Mouse (Mus musculus) kidney, embryonic 14.5 days (tissue): ENCODE results near the gene Rwdd1. TPM values are rescaled to one million over a fixed set of nuclear protein-coding genes. Genes with fewer than 3 reads are reported as not detected.
A peak's percentile ranks its signal among the peaks of the same experiment; 100 is the strongest.
"Not testable (repeated sequence)": the region's sequence is repeated elsewhere in the genome, so short reads cannot be mapped to it uniquely, and the experiment has no call there.

Experiments used
- ATAC-seq: fragments of 200-750 bp; cut with Nextera tagmentation; 2 replicates; pipeline ENCODE4 v1.8.0; 2017; ENCODE audit warnings: moderate number of reproducible peaks, mild to moderate bottlenecking, moderate TSS enrichment, moderate library complexity; ENCODE audit not compliant: low FRiP score, low TSS enrichment
- H3K27ac ChIP-seq: fragments of 300-500 bp; sonication (generic); 2 replicates; pipeline ENCODE4 v1.5.1; 2014; ENCODE audit warnings: low read depth, mild to moderate bottlenecking, low read length, moderate library complexity, mixed read lengths
- H3K27me3 ChIP-seq: fragments of 300-500 bp; sonication (generic); 2 replicates; pipeline ENCODE4 v1.6.1; 2014; ENCODE audit warnings: mild to moderate bottlenecking, low read length; ENCODE audit not compliant: control insufficient read depth, insufficient read depth
- H3K36me3 ChIP-seq: fragments of 300-500 bp; sonication (generic); 2 replicates; pipeline ENCODE4 v1.6.1; 2014; ENCODE audit warnings: low read length, mixed read lengths; ENCODE audit not compliant: control insufficient read depth, insufficient read depth
- H3K4me1 ChIP-seq: fragments of 300-500 bp; sonication (generic); 2 replicates; pipeline ENCODE4 v1.6.1; 2014; ENCODE audit warnings: low read length, mixed read lengths; ENCODE audit not compliant: control insufficient read depth, insufficient read depth
- H3K4me2 ChIP-seq: fragments of 300-500 bp; sonication (generic); replicated peaks from 2 replicates; pipeline ENCODE4 v1.6.1; 2014; ENCODE audit warnings: low read depth, mild to moderate bottlenecking, low read length
- H3K4me3 ChIP-seq: fragments of 300-500 bp; sonication (generic); 2 replicates; pipeline ENCODE4 v1.5.1; 2014; ENCODE audit warnings: mild to moderate bottlenecking, low read length
- H3K9ac ChIP-seq: fragments of 300-500 bp; sonication (generic); 2 replicates; pipeline ENCODE4 v1.6.1; 2014; ENCODE audit warnings: low read depth, mild to moderate bottlenecking, low read length, moderate library complexity
- H3K9me3 ChIP-seq: fragments of 300-500 bp; sonication (generic); 2 replicates; pipeline ENCODE4 v1.6.1; 2016; ENCODE audit warnings: low read length; ENCODE audit not compliant: control insufficient read depth
- WGBS: fragments of 180-500 bp; shearing (Covaris S2); extraction: QIAGEN DNeasy Blood & Tissue Kit; methylation state at CpG from one replicate; pipeline ENCODE4 v1.1.7; 2014; 5-methylcytosine and 5-hydroxymethylcytosine counted together
- polyA plus RNA-seq: library from polyadenylated mRNA; unstranded; fragments of >200 nt; fragmentation: Nextera tagmentation; extraction: Ambion mirVana; gene quantifications from 2 replicates; pipeline ENCODE4 v1.2.1, GENCODE M21; 2014

Gene Rwdd1
- polyA plus RNA-seq, 1 experiment from 2014 or later, result 145 TPM

DNA sequence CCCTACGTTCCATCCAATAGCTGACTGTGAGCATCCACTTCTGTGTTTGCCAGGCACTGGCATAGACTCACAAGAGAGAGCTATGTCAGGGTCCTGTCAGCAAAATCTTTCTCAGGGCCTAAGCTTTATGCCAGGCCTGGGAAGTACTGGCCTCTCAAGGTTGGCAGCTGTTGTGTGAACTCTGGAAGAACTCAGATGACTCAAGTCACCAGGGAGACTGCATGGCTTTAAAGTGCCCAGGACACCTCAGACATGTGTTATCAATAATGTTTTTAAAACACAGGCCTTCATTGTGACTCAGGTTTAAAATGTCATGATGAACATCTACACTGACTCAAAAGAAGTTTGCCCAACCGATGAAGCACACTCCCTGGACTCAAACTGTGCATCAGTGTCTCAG, 6.2 kb downstream of the Rwdd1 start:
- Histone ChIP-seq H3K9ac (no peak overlapping the region), H3K4me3 (no peak overlapping the region), H3K4me1 (peaks cover 3% of the 10 kb centered on the region), H3K36me3 (peaks cover 7% of the 10 kb centered on the region; the same call in 1 of the 2 replicates), H3K27me3 (no peaks in the 10 kb centered on the region), H3K4me2 (no peak overlapping the region), H3K27ac (no peak overlapping the region), H3K9me3 (no peaks in the 10 kb centered on the region)
- no peak for ATAC-seq
- 90% methylated on average over 2 of the region's 2 CpGs for WGBS

DNA sequence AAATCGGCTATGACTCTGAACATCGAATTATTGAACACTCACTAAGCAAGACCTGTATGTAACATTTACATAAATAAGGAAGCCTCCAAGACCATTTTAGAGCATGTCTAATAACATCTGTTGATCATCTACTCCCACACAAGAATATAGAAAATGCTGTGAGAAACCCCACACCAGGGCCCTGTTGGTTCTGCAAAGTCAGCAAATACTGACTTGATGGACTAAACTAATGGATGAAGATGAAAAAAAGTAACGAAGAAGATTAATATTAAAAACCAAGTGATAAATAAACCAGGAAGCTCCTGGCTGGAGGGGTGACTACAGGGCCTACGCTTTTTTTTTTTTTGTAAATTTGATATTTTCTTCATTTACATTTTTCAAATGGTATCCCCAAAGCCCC, 6.8 kb downstream of the Rwdd1 start:
- Histone ChIP-seq H3K9me3 (no peaks in the 10 kb centered on the region), H3K4me3 (no peak overlapping the region), H3K27ac (no peak overlapping the region), H3K4me2 (no peak overlapping the region), H3K9ac (no peak overlapping the region), H3K4me1 (no peaks in the 10 kb centered on the region), H3K27me3 (no peaks in the 10 kb centered on the region), H3K36me3 (peaks cover 7% of the 10 kb centered on the region; the same call in 1 of the 2 replicates)
- 95% methylated on average over 4 of the region's 4 CpGs for WGBS
- no peak for ATAC-seq

DNA sequence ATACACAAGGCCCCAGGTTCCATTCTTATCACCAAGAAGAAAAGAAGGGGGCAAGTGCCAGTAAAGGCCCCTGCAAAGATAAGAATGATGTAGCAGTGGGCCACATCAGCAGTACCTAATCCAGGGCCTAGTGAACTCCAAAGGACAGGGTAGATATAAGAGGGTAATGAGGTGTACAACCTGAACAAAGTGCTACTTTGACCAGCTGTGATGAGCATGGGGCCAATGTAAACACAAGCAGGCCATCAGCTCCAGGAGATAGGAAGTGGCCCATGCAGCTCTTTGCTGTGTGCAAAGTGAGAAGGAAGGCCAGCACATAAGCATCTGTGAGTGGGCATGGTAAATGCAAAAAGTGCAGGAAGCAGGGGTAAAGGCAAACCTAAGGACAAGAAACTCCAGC, 21.0 kb downstream of the Rwdd1 start:
- H3K9ac ChIP-seq, result no peak overlapping the region
- no peaks in the 10 kb centered on the region for H3K27me3 ChIP-seq
- H3K27ac ChIP-seq, result no peak overlapping the region
- H3K36me3 ChIP-seq, result peaks cover 62% of the 10 kb centered on the region
- no peak for ATAC-seq
- no peaks in the 10 kb centered on the region for H3K4me1 ChIP-seq
- H3K9me3 ChIP-seq, result no peaks in the 10 kb centered on the region
- no peak overlapping the region for H3K4me3 ChIP-seq
- no peak overlapping the region for H3K4me2 ChIP-seq

DNA sequence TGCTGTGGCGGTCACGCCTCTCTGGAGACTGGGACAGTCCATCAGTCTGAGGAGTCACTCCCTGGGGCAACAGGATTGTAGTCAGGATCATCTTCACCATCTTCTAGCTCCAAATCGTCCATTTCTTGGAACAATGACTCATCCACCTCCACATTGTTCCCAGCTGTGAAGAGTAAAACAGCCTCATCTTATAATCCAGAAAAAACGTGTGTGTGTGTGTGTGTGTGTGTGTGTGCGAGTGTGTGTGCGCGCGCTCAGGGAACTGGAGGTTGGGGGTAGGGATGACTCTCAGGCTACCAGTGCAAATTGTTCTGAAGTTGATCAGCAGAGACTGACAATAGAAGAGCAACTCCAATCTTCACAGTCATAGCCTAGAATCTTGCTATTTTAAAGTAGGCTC, 22.7 kb downstream of the Rwdd1 start:
- ATAC-seq, H3K9me3 ChIP-seq, H3K4me1 ChIP-seq, H3K9ac ChIP-seq, H3K4me3 ChIP-seq, H3K27me3 ChIP-seq, H3K27ac ChIP-seq, H3K4me2 ChIP-seq: not testable (repeated sequence)
- H3K36me3 ChIP-seq, result peaks cover 69% of the 10 kb centered on the region
- 96% methylated on average over 6 of the region's 8 CpGs for WGBS

DNA sequence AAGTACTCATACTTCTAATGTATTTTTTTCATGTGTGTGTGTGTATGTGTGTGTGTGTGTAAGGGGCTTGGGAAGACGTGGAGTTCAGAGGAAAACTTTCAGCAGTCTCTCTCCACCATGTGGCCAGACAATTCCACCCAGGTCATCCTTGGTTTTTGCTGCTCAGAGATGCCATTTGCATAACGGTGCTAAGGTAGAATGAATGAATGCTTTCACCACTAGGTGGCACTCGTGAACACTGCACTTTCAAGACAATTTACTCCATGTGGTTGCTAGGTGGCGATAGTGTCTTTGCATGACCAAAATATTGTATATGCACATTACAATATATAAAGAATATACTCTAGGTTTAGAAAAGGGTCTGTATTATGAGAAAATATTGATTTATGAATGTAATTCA, 32.7 kb downstream of the Rwdd1 start:
- Histone ChIP-seq H3K9me3 (no peaks in the 10 kb centered on the region), H3K36me3 (peaks cover 8% of the 10 kb centered on the region), H3K4me2 (no peak overlapping the region), H3K27me3 (no peaks in the 10 kb centered on the region), H3K4me3 (no peak overlapping the region), H3K9ac (no peak overlapping the region), H3K4me1 (no peaks in the 10 kb centered on the region), H3K27ac (no peak overlapping the region)
- WGBS, result 36% methylated on average over 4 of the region's 4 CpGs
- ATAC-seq, result peak; percentile 71; the same call in 1 of the 2 replicates

DNA sequence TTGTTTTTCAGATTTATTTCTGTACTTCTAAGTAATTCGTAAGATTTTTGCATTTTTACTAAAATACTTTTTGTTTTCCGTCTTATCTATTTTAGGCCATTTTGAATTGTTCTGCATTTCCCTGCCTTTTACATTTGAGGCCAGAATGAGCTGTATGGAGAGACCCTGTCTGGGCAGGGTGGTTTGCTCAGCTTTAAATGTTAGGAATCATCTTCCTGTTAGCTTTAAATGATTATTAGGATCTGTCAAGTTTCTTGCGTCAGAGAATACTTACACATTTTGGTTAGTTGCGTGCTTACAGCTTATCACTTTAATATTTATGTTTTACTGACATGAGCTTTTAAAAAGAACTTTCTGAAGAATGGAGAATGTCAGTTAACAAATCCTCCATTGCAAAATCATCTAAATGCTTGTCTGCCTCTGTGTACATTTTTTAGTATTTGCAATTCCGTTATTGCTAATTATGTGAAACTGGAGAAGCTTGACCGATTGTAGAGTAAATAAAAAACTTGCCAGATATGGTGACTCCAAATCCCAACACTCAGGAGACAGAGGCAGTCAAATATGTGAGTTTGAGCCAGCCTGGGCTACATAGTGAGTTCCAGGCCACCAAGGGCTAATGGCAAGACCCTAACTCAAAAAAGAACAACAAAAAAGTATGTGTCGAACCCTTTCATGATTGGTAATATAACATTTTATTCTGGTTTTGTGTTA, 44.5 kb downstream of the Rwdd1 start:
- Histone ChIP-seq H3K27ac (no peak overlapping the region), H3K4me1 (no peaks in the 10 kb centered on the region), H3K27me3 (no peaks in the 10 kb centered on the region), H3K9ac (no peak overlapping the region), H3K4me3 (no peak overlapping the region), H3K36me3 (no peaks in the 10 kb centered on the region), H3K4me2 (no peak overlapping the region), H3K9me3 (0 out of 2 replicates have a peak, but pooled peaks cover 3% of the 10 kb centered on the region)
- 86% methylated on average over 7 of the region's 7 CpGs for WGBS
- ATAC-seq, result no peak

DNA sequence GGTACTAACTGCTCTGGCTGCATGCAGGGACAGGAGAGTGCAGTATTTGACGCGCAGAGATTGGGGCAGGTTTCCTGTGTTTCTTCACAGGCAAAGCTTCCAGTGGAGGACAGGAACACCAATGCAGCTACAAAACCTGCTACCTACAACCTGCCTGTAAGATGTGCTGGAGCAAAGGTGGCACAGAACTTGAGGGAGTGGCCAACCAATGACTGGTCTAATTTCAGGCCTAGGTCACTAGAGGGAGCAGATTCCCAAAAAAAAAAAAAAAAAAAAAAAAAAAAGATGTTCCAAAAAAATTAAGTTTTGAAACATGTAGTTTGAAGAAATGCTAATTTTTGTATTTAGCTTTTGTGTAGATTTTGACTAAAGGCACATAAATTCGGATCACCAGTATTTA, 66.9 kb downstream of the Rwdd1 start:
- WGBS, result 62% methylated on average over 3 of the region's 3 CpGs
- Histone ChIP-seq H3K27ac (no peak overlapping the region), H3K4me2 (no peak overlapping the region), H3K4me1 (0 out of 2 replicates have a peak, but pooled peaks cover 5% of the 10 kb centered on the region), H3K9ac (no peak overlapping the region), H3K27me3 (no peaks in the 10 kb centered on the region), H3K9me3 (no peaks in the 10 kb centered on the region), H3K36me3 (peaks cover 13% of the 10 kb centered on the region; the same call in 1 of the 2 replicates), H3K4me3 (no peak overlapping the region)
- no peak for ATAC-seq

DNA sequence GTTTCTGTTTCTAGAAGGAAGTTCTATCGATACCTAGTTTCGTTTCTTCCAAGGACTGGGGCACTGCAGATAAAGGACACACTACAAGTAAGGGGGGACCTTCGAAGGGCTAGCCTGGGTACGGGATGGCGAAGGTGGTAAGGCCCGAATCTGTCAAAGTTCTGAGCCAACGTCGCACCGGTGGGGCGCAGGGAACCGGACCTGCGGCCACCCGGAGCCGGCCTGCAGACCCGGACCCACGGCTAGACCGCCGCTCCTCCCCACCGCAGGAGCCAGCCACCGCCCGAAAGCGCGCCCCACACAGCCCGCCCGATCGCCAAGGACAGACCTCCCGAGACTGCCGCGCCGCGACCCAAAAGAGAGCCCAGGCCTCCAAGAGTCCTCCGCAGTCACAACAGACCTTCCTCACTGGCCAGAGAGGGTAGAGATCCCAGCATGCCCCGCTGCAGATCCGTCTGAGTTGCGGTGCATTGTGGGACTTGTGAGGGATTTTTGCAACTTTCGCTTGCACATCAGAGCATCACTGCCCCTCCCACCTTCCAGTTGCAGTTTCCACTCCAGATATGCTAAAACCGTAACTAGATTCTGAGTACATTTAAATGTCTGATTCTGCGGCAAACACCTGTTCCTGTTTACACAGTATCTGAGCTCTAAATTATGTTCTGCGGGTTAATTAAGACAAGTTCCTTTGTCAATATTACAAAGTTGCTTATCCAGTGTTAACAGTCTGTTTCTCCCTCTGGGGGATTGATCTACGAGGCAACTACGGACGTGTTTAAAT, 68.4 kb downstream of the Rwdd1 start, which contains the start of gene Zup1:
TSS of gene Zup1 (minus strand) at position 467 of the 781 bp plus-strand sequence.
- Histone ChIP-seq H3K36me3 (peaks cover 16% of the 10 kb centered on the region; the same call in 1 of the 2 replicates), H3K27ac (peak within 1 kb of the TSS; percentile 33; the same call in 1 of the 2 replicates), H3K9ac (peak within 1 kb of the TSS; percentile 70), H3K4me3 (peak within 1 kb of the TSS; percentile 55), H3K4me2 (peak within 1 kb of the TSS; percentile 52), H3K4me1 (0 out of 2 replicates have a peak, but pooled peaks cover 5% of the 10 kb centered on the region), H3K9me3 (no peaks in the 10 kb centered on the region), H3K27me3 (no peaks in the 10 kb centered on the region)
- WGBS, result 3% methylated on average over 42 of the region's 42 CpGs
- ATAC-seq, result peak; percentile 99
